Mouse (Mus musculus) heart, adult 2 months (tissue): ENCODE measurements at regions not wholly inside any gene's neighbourhood (a gene's known extent, or its start where the extent isn't known, plus 50 kb on each side); places are given as distances from the start of the nearest gene placed in this dataset.

Experiments used
- DNase-seq, 2 experiments: peaks; one replicate each; pipeline ENCODE4 v3.0.0; 2021
- H3K27ac ChIP-seq: fragments of 200-600 bp; 2 replicates; pipeline ENCODE4 v1.8.1; 2022
- H3K27me3 ChIP-seq: fragments of 200-500 bp; 2 replicates; pipeline ENCODE4 v1.6.1; 2012; ENCODE audit warnings: mild to moderate bottlenecking, low read length, inconsistent platforms, mixed read lengths; ENCODE audit not compliant: control insufficient read depth, insufficient read depth
- H3K36me3 ChIP-seq: fragments of 200-500 bp; 2 replicates; pipeline ENCODE4 v1.6.1; 2012; ENCODE audit warnings: low read length, inconsistent platforms; ENCODE audit not compliant: control insufficient read depth, insufficient read depth
- H3K4me1 ChIP-seq: fragments of 200-500 bp; 2 replicates; pipeline ENCODE4 v1.6.1; 2011; ENCODE audit warnings: low read length; ENCODE audit not compliant: control insufficient read depth, insufficient read depth
- H3K4me3 ChIP-seq: fragments of 200-600 bp; 2 replicates; pipeline ENCODE4 v1.8.1; 2022
- H3K79me2 ChIP-seq: fragments of 200-500 bp; replicated peaks from 2 replicates; pipeline ENCODE4 v1.6.1; 2012; ENCODE audit warnings: mild to moderate bottlenecking, inconsistent platforms, low read length, moderate library complexity, mixed read lengths; ENCODE audit not compliant: control insufficient read depth, insufficient read depth
- H3K9ac ChIP-seq: fragments of 200-500 bp; 2 replicates; pipeline ENCODE4 v1.6.1; 2012; ENCODE audit warnings: low read depth, mild to moderate bottlenecking, control low read depth, inconsistent platforms, low read length, mixed read lengths
- CTCF ChIP-seq: fragments of 200-600 bp; IDR thresholded peaks from 2 replicates; pipeline ENCODE4 v1.8.1; 2022; ENCODE audit warnings: antibody characterized with exemption, mild to moderate bottlenecking, moderate library complexity
- EP300 ChIP-seq: fragments of 200-500 bp; IDR thresholded peaks from 2 replicates; pipeline ENCODE4 v1.6.1; 2011; ENCODE audit warnings: low read depth, low read length, control low read depth; ENCODE audit not compliant: insufficient read depth
- POLR2A ChIP-seq: fragments of 200-500 bp; IDR thresholded peaks from 2 replicates; pipeline ENCODE4 v1.6.1; 2011; ENCODE audit warnings: mild to moderate bottlenecking, low read depth, low read length, control low read depth; ENCODE audit not compliant: insufficient read depth
- WGBS: fragments of 180-500 bp; shearing (Covaris S2); methylation state at CpG from one replicate; pipeline ENCODE4 v1.1.7; 2018; 5-methylcytosine and 5-hydroxymethylcytosine counted together
- intact Hi-C: fragments of 180-260 bp; cut with DNase I; formaldehyde crosslinking; loops from one replicate; pipeline ENCODE4 v1.15.1; 2025

GRCm38 (mm10) chr9:113171767-113172405 is 536.2 kb downstream of the Pdcd6ip start:
- 73% methylated on average over 5 of the region's 5 CpGs for WGBS
- TF ChIP-seq CTCF: no peak
- no peak for TF ChIP-seq EP300
- no peak for TF ChIP-seq POLR2A
- DNase-seq: no peak
- no peaks in the 10 kb centered on the region for H3K4me1 ChIP-seq
- intact Hi-C loops: no loop called here
- no peaks in the 10 kb centered on the region for H3K79me2 ChIP-seq
- H3K36me3 ChIP-seq: no peaks in the 10 kb centered on the region
- H3K4me3 ChIP-seq: no peak overlapping the region
- H3K27me3 ChIP-seq: no peaks in the 10 kb centered on the region
- no peak overlapping the region for H3K9ac ChIP-seq
- no peak overlapping the region for H3K27ac ChIP-seq

- Histone ChIP-seq H3K79me2 (no peaks in the 10 kb centered on the region), H3K27me3 (no peaks in the 10 kb centered on the region), H3K27ac (no peak overlapping the region), H3K36me3 (no peaks in the 10 kb centered on the region), H3K4me1 (no peaks in the 10 kb centered on the region), H3K4me3 (no peak overlapping the region), H3K9ac (no peak overlapping the region)
- 75% methylated on average over 12 of the region's 12 CpGs for WGBS
- no peak for DNase-seq
- intact Hi-C loops: no loop called here
- no peak for TF ChIP-seq EP300
- TF ChIP-seq CTCF: no peak
- TF ChIP-seq POLR2A: no peak
Observed at GRCm38 (mm10) chr9:113162897-113163874, 544.9 kb downstream of the Pdcd6ip start.

GRCm38 (mm10) chr9:113160011-113160410 is 548.0 kb downstream of the Pdcd6ip start:
- H3K4me1 ChIP-seq: no peaks in the 10 kb centered on the region
- H3K36me3 ChIP-seq: no peaks in the 10 kb centered on the region
- no peaks in the 10 kb centered on the region for H3K27me3 ChIP-seq
- TF ChIP-seq EP300 (no peak), POLR2A (no peak), CTCF (no peak)
- H3K4me3 ChIP-seq: no peak overlapping the region
- no peak for DNase-seq
- WGBS: 92% methylated on average over 2 of the region's 2 CpGs
- no peak overlapping the region for H3K9ac ChIP-seq
- no peaks in the 10 kb centered on the region for H3K79me2 ChIP-seq
- intact Hi-C loops: no loop called here
- H3K27ac ChIP-seq: no peak overlapping the region

- Histone ChIP-seq H3K79me2 (no peaks in the 10 kb centered on the region), H3K27me3 (no peaks in the 10 kb centered on the region), H3K4me1 (no peaks in the 10 kb centered on the region), H3K4me3 (no peak overlapping the region), H3K27ac (no peak overlapping the region), H3K36me3 (no peaks in the 10 kb centered on the region), H3K9ac (no peak overlapping the region)
- intact Hi-C loops: no loop called here
- 84% methylated on average over 6 of the region's 6 CpGs for WGBS
- no peak for DNase-seq
- TF ChIP-seq EP300 (no peak), CTCF (no peak), POLR2A (no peak)
Observed at GRCm38 (mm10) chr9:113158080-113158479, 550.0 kb downstream of the Pdcd6ip start.

- H3K4me1 ChIP-seq: no peaks in the 10 kb centered on the region
- TF ChIP-seq EP300 (no peak), POLR2A (no peak), CTCF (no peak)
- H3K36me3 ChIP-seq: no peaks in the 10 kb centered on the region
- H3K79me2 ChIP-seq: no peaks in the 10 kb centered on the region
- intact Hi-C loops: no loop called here
- H3K9ac ChIP-seq: no peak overlapping the region
- H3K4me3 ChIP-seq: no peak overlapping the region
- H3K27ac ChIP-seq: no peak overlapping the region
- DNase-seq: no peak
- H3K27me3 ChIP-seq: no peaks in the 10 kb centered on the region
- WGBS: 87% methylated on average over 17 of the region's 17 CpGs
Observed at GRCm38 (mm10) chr9:113157474-113158076, 550.5 kb downstream of the Pdcd6ip start.

- no peak for TF ChIP-seq POLR2A
- TF ChIP-seq CTCF: peak; percentile 29
- no peak for TF ChIP-seq EP300
- no peaks in the 10 kb centered on the region for H3K79me2 ChIP-seq
- intact Hi-C loops: no loop called here
- H3K9ac ChIP-seq: no peak overlapping the region
- no peaks in the 10 kb centered on the region for H3K4me1 ChIP-seq
- no peak for DNase-seq
- H3K36me3 ChIP-seq: no peaks in the 10 kb centered on the region
- no peak overlapping the region for H3K4me3 ChIP-seq
- H3K27me3 ChIP-seq: no peaks in the 10 kb centered on the region
- no peak overlapping the region for H3K27ac ChIP-seq
- WGBS: 57% methylated on average over 3 of the region's 3 CpGs
Observed at GRCm38 (mm10) chr9:113156707-113157106, 551.4 kb downstream of the Pdcd6ip start.
